Mouse (Mus musculus) CH12.LX (cell line): Measurements from ENCODE around the gene Tmem273.

Experiments
- CHD2 ChIP-seq: IDR thresholded peaks from 2 replicates; pipeline ENCODE4 v1.6.1; 2011; ENCODE audit warnings: low read length, improper control_type of control experiment
- CTCF ChIP-seq, 2 experiments: IDR thresholded peaks in 1 of 2; conservative IDR thresholded peaks in 1 of 2; 2 replicates each; pipeline ENCODE4 v1.5.1; 2011 to 2012; ENCODE audit warnings: low read depth in 2 of 2, low read length in 2 of 2, improper control_type of control experiment in 1 of 2, inconsistent platforms in 1 of 2, mild to moderate bottlenecking in 1 of 2, moderate library complexity in 1 of 2
- EP300 ChIP-seq: IDR thresholded peaks from 2 replicates; pipeline ENCODE4 v1.6.1; 2011; ENCODE audit warnings: low read length, improper control_type of control experiment
- IRF4 ChIP-seq: IDR thresholded peaks from 2 replicates; pipeline ENCODE4 v1.6.1; 2014; ENCODE audit warnings: low read depth, mild to moderate bottlenecking, inconsistent platforms, low read length, improper control_type of control experiment
- JUN ChIP-seq: IDR thresholded peaks from 2 replicates; pipeline ENCODE4 v1.6.1; 2011; ENCODE audit warnings: low read depth, mild to moderate bottlenecking, low read length, improper control_type of control experiment, moderate library complexity; ENCODE audit not compliant: insufficient read depth
- MAFK ChIP-seq: IDR thresholded peaks from 2 replicates; pipeline ENCODE4 v1.6.1; 2011; ENCODE audit warnings: low read length, improper control_type of control experiment; ENCODE audit not compliant: insufficient replicate concordance
- MAX ChIP-seq: IDR thresholded peaks from 2 replicates; pipeline ENCODE4 v1.6.1; 2011; ENCODE audit warnings: low read length, improper control_type of control experiment
- MEF2A ChIP-seq: IDR thresholded peaks from 2 replicates; pipeline ENCODE4 v1.6.1; 2014; ENCODE audit warnings: low read depth, mild to moderate bottlenecking, inconsistent platforms, low read length, improper control_type of control experiment, borderline replicate concordance
- POLR2AphosphoS2 ChIP-seq: IDR thresholded peaks from 2 replicates; pipeline ENCODE4 v1.6.1; 2011; ENCODE audit warnings: low read depth, low read length, improper control_type of control experiment
- SMC3 ChIP-seq: IDR thresholded peaks from 2 replicates; pipeline ENCODE4 v1.6.1; 2011; ENCODE audit warnings: low read depth, low read length, improper control_type of control experiment
- TCF12 ChIP-seq: IDR thresholded peaks from 2 replicates; pipeline ENCODE4 v1.6.1; 2014; ENCODE audit warnings: low read depth, mild to moderate bottlenecking, inconsistent platforms, low read length, improper control_type of control experiment
- UBTF ChIP-seq: IDR thresholded peaks from 2 replicates; pipeline ENCODE4 v1.6.1; 2012; ENCODE audit warnings: low read depth, mild to moderate bottlenecking, inconsistent platforms, low read length, improper control_type of control experiment, moderate library complexity
- ZKSCAN1 ChIP-seq: IDR thresholded peaks from 2 replicates; pipeline ENCODE4 v1.6.1; 2012; ENCODE audit warnings: low read depth, inconsistent platforms, low read length, improper control_type of control experiment, borderline replicate concordance

- peak; percentile 69 for TF ChIP-seq SMC3
- TF ChIP-seq MAFK: no peak
- peak in 1 of 2 experiments; percentile 65; a peak in 2 of 4 replicates for TF ChIP-seq CTCF (conservative IDR thresholded peaks at IDR 0.05 in 1 of 2, IDR thresholded peaks at IDR 0.05 in 1 of 2; ENCODE audit: low read depth in 2 of 2, low read length in 2 of 2)
- TF ChIP-seq EP300: no peak
- TF ChIP-seq UBTF: no peak
- TF ChIP-seq POLR2AphosphoS2: no peak
- TF ChIP-seq JUN: no peak
- TF ChIP-seq MAX: no peak
- no peak for TF ChIP-seq IRF4
- TF ChIP-seq MEF2A: no peak
- no peak for TF ChIP-seq CHD2
- no peak for TF ChIP-seq TCF12
- TF ChIP-seq ZKSCAN1: no peak
These were observed 30.8 kb downstream of the Tmem273 start for GRCm38 (mm10) chr14:32816533-32816932.
